Mouse (Mus musculus): ENCODE data around the gene Cops2. TPM values are rescaled to one million over a fixed set of nuclear protein-coding genes. Genes with fewer than 3 reads are reported as not detected.

Cops2 gene
- polyA plus RNA-seq, 1 experiment = 233 TPM

- Histone ChIP-seq H3K4me3 (ENCODE audit: insufficient read depth, low read length) (no peak overlapping the region), H3K27ac (ENCODE audit: insufficient read depth, low read length) (no peak overlapping the region), H3K4me1 (ENCODE audit: control insufficient read depth, insufficient read depth, low read length) (no peaks in the 10 kb centered on the region)
- TF ChIP-seq POLR2A (IDR thresholded peaks at IDR 0.05; ENCODE audit: low read depth, low read length) = no peak
- no peak for TF ChIP-seq CTCF (IDR thresholded peaks at IDR 0.05; ENCODE audit: borderline replicate concordance, insufficient read depth, low read length)
Observed at GRCm38 (mm10) chr2:125838708-125839284, 20.1 kb downstream of the Cops2 start.

GRCm38 (mm10) chr2:125838091-125838490, 20.8 kb downstream of the Cops2 start:
- no peak overlapping the region for H3K4me3 ChIP-seq (ENCODE audit: insufficient read depth, low read length)
- H3K4me1 ChIP-seq (ENCODE audit: control insufficient read depth, insufficient read depth, low read length) = no peaks in the 10 kb centered on the region
- H3K27ac ChIP-seq (ENCODE audit: insufficient read depth, low read length) = no peak overlapping the region
- no peak for TF ChIP-seq POLR2A (IDR thresholded peaks at IDR 0.05; ENCODE audit: low read depth, low read length)
- no peak for TF ChIP-seq CTCF (IDR thresholded peaks at IDR 0.05; ENCODE audit: borderline replicate concordance, insufficient read depth, low read length)

GRCm38 (mm10) chr2:125829924-125830323, 29.0 kb downstream of the Cops2 start:
- no peaks in the 10 kb centered on the region for H3K4me1 ChIP-seq (ENCODE audit: control insufficient read depth, insufficient read depth, low read length)
- H3K27ac ChIP-seq (ENCODE audit: insufficient read depth, low read length) = no peak overlapping the region
- H3K4me3 ChIP-seq (ENCODE audit: insufficient read depth, low read length) = no peak overlapping the region
- TF ChIP-seq CTCF (IDR thresholded peaks at IDR 0.05; ENCODE audit: borderline replicate concordance, insufficient read depth, low read length) (no peak), POLR2A (IDR thresholded peaks at IDR 0.05; ENCODE audit: low read depth, low read length) (no peak)

GRCm38 (mm10) chr2:125827898-125828297, 31.0 kb downstream of the Cops2 start:
- no peak for TF ChIP-seq POLR2A (IDR thresholded peaks at IDR 0.05; ENCODE audit: low read depth, low read length)
- no peak for TF ChIP-seq CTCF (IDR thresholded peaks at IDR 0.05; ENCODE audit: borderline replicate concordance, insufficient read depth, low read length)
- no peak overlapping the region for H3K27ac ChIP-seq (ENCODE audit: insufficient read depth, low read length)

GRCm38 (mm10) chr2:125826201-125826600, 32.7 kb downstream of the Cops2 start:
- Histone ChIP-seq H3K4me3 (ENCODE audit: insufficient read depth, low read length) (no peak overlapping the region), H3K27ac (ENCODE audit: insufficient read depth, low read length) (no peak overlapping the region), H3K4me1 (ENCODE audit: control insufficient read depth, insufficient read depth, low read length) (no peaks in the 10 kb centered on the region)
- TF ChIP-seq CTCF (IDR thresholded peaks at IDR 0.05; ENCODE audit: borderline replicate concordance, insufficient read depth, low read length) (no peak), POLR2A (IDR thresholded peaks at IDR 0.05; ENCODE audit: low read depth, low read length) (no peak)

More at GRCm38 (mm10) chr2:125827898-125828297, 31.0 kb downstream of the Cops2 start:
- Histone ChIP-seq H3K4me3 (ENCODE audit: insufficient read depth, low read length) (no peak overlapping the region), H3K4me1 (ENCODE audit: control insufficient read depth, insufficient read depth, low read length) (no peaks in the 10 kb centered on the region)

GRCm38 (mm10) chr2:125820397-125820796, 38.5 kb downstream of the Cops2 start:
- H3K4me1 ChIP-seq (ENCODE audit: control insufficient read depth, insufficient read depth, low read length) = no peaks in the 10 kb centered on the region
- H3K27ac ChIP-seq (ENCODE audit: insufficient read depth, low read length) = no peak overlapping the region
- no peak for TF ChIP-seq CTCF (IDR thresholded peaks at IDR 0.05; ENCODE audit: borderline replicate concordance, insufficient read depth, low read length)
- H3K4me3 ChIP-seq (ENCODE audit: insufficient read depth, low read length) = no peak overlapping the region

- Histone ChIP-seq H3K27ac (ENCODE audit: insufficient read depth, low read length) (no peak overlapping the region), H3K4me3 (ENCODE audit: insufficient read depth, low read length) (no peak overlapping the region), H3K4me1 (ENCODE audit: control insufficient read depth, insufficient read depth, low read length) (no peaks in the 10 kb centered on the region)
- TF ChIP-seq CTCF (IDR thresholded peaks at IDR 0.05; ENCODE audit: borderline replicate concordance, insufficient read depth, low read length) (no peak), POLR2A (IDR thresholded peaks at IDR 0.05; ENCODE audit: low read depth, low read length) (no peak)
Observed at GRCm38 (mm10) chr2:125813972-125814595, 44.9 kb downstream of the Cops2 start.

GRCm38 (mm10) chr2:125811332-125811731, 47.6 kb downstream of the Cops2 start:
- TF ChIP-seq POLR2A (IDR thresholded peaks at IDR 0.05; ENCODE audit: low read depth, low read length) (no peak), CTCF (IDR thresholded peaks at IDR 0.05; ENCODE audit: borderline replicate concordance, insufficient read depth, low read length) (no peak)
- H3K4me3 ChIP-seq (ENCODE audit: insufficient read depth, low read length) = no peak overlapping the region
- H3K27ac ChIP-seq (ENCODE audit: insufficient read depth, low read length) = no peak overlapping the region

GRCm38 (mm10) chr2:125809551-125809950, 49.4 kb downstream of the Cops2 start:
- TF ChIP-seq POLR2A (IDR thresholded peaks at IDR 0.05; ENCODE audit: low read depth, low read length) (no peak), CTCF (IDR thresholded peaks at IDR 0.05; ENCODE audit: borderline replicate concordance, insufficient read depth, low read length) (no peak)
- no peak overlapping the region for H3K27ac ChIP-seq (ENCODE audit: insufficient read depth, low read length)

More at GRCm38 (mm10) chr2:125811332-125811731, 47.6 kb downstream of the Cops2 start:
- no peaks in the 10 kb centered on the region for H3K4me1 ChIP-seq (ENCODE audit: control insufficient read depth, insufficient read depth, low read length)

GRCm38 (mm10) chr2:125805826-125806225, 53.1 kb downstream of the Cops2 start:
- no peak for TF ChIP-seq POLR2A (IDR thresholded peaks at IDR 0.05; ENCODE audit: low read depth, low read length)
- TF ChIP-seq CTCF (IDR thresholded peaks at IDR 0.05; ENCODE audit: borderline replicate concordance, insufficient read depth, low read length) = no peak
- Histone ChIP-seq H3K27ac (ENCODE audit: insufficient read depth, low read length) (no peak overlapping the region), H3K4me1 (ENCODE audit: control insufficient read depth, insufficient read depth, low read length) (no peaks in the 10 kb centered on the region), H3K4me3 (ENCODE audit: insufficient read depth, low read length) (no peak overlapping the region)

More at GRCm38 (mm10) chr2:125809551-125809950, 49.4 kb downstream of the Cops2 start:
- no peak overlapping the region for H3K4me3 ChIP-seq (ENCODE audit: insufficient read depth, low read length)
- no peaks in the 10 kb centered on the region for H3K4me1 ChIP-seq (ENCODE audit: control insufficient read depth, insufficient read depth, low read length)

Data from embryonic fibroblast, embryonic 13.5 days (primary cell).